Mouse (Mus musculus) stomach, postnatal 0 days (tissue): Measurements from ENCODE around the gene Tnfaip8l2. TPM values are rescaled to one million over a fixed set of nuclear protein-coding genes. Genes with fewer than 3 reads are reported as not detected.
A peak's percentile ranks its signal among the peaks of the same experiment; 100 is the strongest.

Experiments used
- ATAC-seq: fragments of 200-750 bp; cut with Nextera tagmentation; 2 replicates; pipeline ENCODE4 v1.8.0; 2017; ENCODE audit not compliant: low FRiP score, low TSS enrichment
- DNase-seq: peaks from one replicate; pipeline ENCODE4 v3.0.0-alpha.2; 2016; ENCODE audit warnings: low spot score
- H3K27ac ChIP-seq: fragments of 300-500 bp; sonication (generic); replicated peaks from 2 replicates; pipeline ENCODE4 v1.5.1; 2014; ENCODE audit warnings: mild to moderate bottlenecking, control low read depth
- H3K27me3 ChIP-seq: fragments of 300-500 bp; sonication (generic); 2 replicates; pipeline ENCODE4 v1.6.1; 2014; ENCODE audit warnings: low read length; ENCODE audit not compliant: control insufficient read depth, insufficient read depth
- H3K36me3 ChIP-seq: fragments of 300-500 bp; sonication (generic); 2 replicates; pipeline ENCODE4 v1.6.1; 2014; ENCODE audit warnings: low read length, mixed read lengths; ENCODE audit not compliant: control insufficient read depth, insufficient read depth
- H3K4me1 ChIP-seq: fragments of 300-500 bp; sonication (generic); replicated peaks from 2 replicates; pipeline ENCODE4 v1.6.1; 2014; ENCODE audit warnings: antibody characterized with exemption; ENCODE audit not compliant: control insufficient read depth, insufficient read depth
- H3K4me2 ChIP-seq: fragments of 300-500 bp; sonication (generic); replicated peaks from 2 replicates; pipeline ENCODE4 v1.6.1; 2014; ENCODE audit warnings: low read depth, mild to moderate bottlenecking, control low read depth, moderate library complexity
- H3K4me3 ChIP-seq: fragments of 300-500 bp; sonication (generic); 2 replicates; pipeline ENCODE4 v1.5.1; 2014; ENCODE audit warnings: low read depth, low read length, control low read depth
- H3K9ac ChIP-seq: fragments of 300-500 bp; sonication (generic); 2 replicates; pipeline ENCODE4 v1.6.1; 2014; ENCODE audit warnings: mild to moderate bottlenecking, low read length, control low read depth, mixed read lengths
- H3K9me3 ChIP-seq: fragments of 300-500 bp; sonication (generic); 2 replicates; pipeline ENCODE4 v1.6.1; 2016; ENCODE audit warnings: low read length; ENCODE audit not compliant: control insufficient read depth
- CTCF ChIP-seq: IDR thresholded peaks from 2 replicates; pipeline ENCODE4 v1.5.1; 2016; ENCODE audit warnings: antibody characterized with exemption, low read depth, mild to moderate bottlenecking, moderate library complexity
- EP300 ChIP-seq: optimal IDR thresholded peaks from 2 replicates; pipeline ENCODE3; 2016; ENCODE audit warnings: antibody characterized with exemption
- WGBS: fragments of 180-500 bp; shearing (Covaris S2); extraction: QIAGEN DNeasy Blood & Tissue Kit; methylation state at CpG from one replicate; pipeline ENCODE4 v1.1.7; 2014; 5-methylcytosine and 5-hydroxymethylcytosine counted together
- polyA plus RNA-seq: library from polyadenylated mRNA; unstranded; fragments of >200 nt; fragmentation: Nextera tagmentation; extraction: Ambion mirVana; gene quantifications from 2 replicates; pipeline ENCODE4 v1.2.1, GENCODE M21; 2015

The Tnfaip8l2 gene
- polyA plus RNA-seq, 1 experiment from 2014 or later = 5.3 TPM

GRCm38 (mm10) chr3:95178948-95179347, 36.8 kb upstream of the Tnfaip8l2 start:
- no peak overlapping the region for H3K4me3 ChIP-seq
- H3K4me2 ChIP-seq = no peak overlapping the region
- TF ChIP-seq EP300 (no peak), CTCF (no peak)
- H3K27me3 ChIP-seq = no peaks in the 10 kb centered on the region
- 76% methylated on average over 5 of the region's 5 CpGs for WGBS
- H3K27ac ChIP-seq = no peak overlapping the region
- no peaks in the 10 kb centered on the region for H3K4me1 ChIP-seq
- H3K36me3 ChIP-seq = 0 out of 2 replicates have a peak, but pooled peaks cover 2% of the 10 kb centered on the region
- no peak for DNase-seq
- ATAC-seq = no peak
- no peak overlapping the region for H3K9ac ChIP-seq
- no peaks in the 10 kb centered on the region for H3K9me3 ChIP-seq

- Histone ChIP-seq H3K9me3 (no peaks in the 10 kb centered on the region), H3K27ac (peak overlapping the region; percentile 77), H3K4me3 (no peak overlapping the region), H3K36me3 (no peaks in the 10 kb centered on the region; the same call in 1 of the 2 replicates), H3K9ac (no peak overlapping the region), H3K27me3 (no peaks in the 10 kb centered on the region; the same call in 1 of the 2 replicates), H3K4me1 (no peaks in the 10 kb centered on the region), H3K4me2 (no peak overlapping the region)
- ATAC-seq (peak; percentile 60; the same call in 1 of the 2 replicates), DNase-seq (no peak)
- 43% methylated on average over 6 of the region's 6 CpGs for WGBS
- TF ChIP-seq CTCF = no peak
Observed at GRCm38 (mm10) chr3:95177583-95177982, 35.4 kb upstream of the Tnfaip8l2 start.

- peak overlapping the region; percentile 63; the same call in 1 of the 2 replicates for H3K27ac ChIP-seq
- ATAC-seq = no peak
- 59% methylated on average over 3 of the region's 3 CpGs for WGBS
Observed at GRCm38 (mm10) chr3:95176500-95176899, 34.3 kb upstream of the Tnfaip8l2 start.

GRCm38 (mm10) chr3:95174011-95174592, 31.9 kb upstream of the Tnfaip8l2 start:
- ATAC-seq (peak; percentile 37), DNase-seq (peak; percentile 88)
- Histone ChIP-seq H3K9ac (no peak overlapping the region), H3K27me3 (no peaks in the 10 kb centered on the region; the same call in 1 of the 2 replicates), H3K4me2 (peak overlapping the region; percentile 42), H3K4me1 (no peaks in the 10 kb centered on the region), H3K9me3 (no peaks in the 10 kb centered on the region), H3K27ac (no peak overlapping the region), H3K4me3 (no peak overlapping the region), H3K36me3 (peaks cover 3% of the 10 kb centered on the region; the same call in 1 of the 2 replicates)
- TF ChIP-seq EP300 (no peak), CTCF (peak; percentile 94)
- whole genome bisulfite sequencing = 19% methylated on average over 16 of the region's 16 CpGs

More at GRCm38 (mm10) chr3:95176500-95176899, 34.3 kb upstream of the Tnfaip8l2 start:
- Histone ChIP-seq H3K9ac (no peak overlapping the region), H3K9me3 (no peaks in the 10 kb centered on the region), H3K4me2 (no peak overlapping the region), H3K4me3 (no peak overlapping the region), H3K4me1 (no peaks in the 10 kb centered on the region), H3K36me3 (no peaks in the 10 kb centered on the region; the same call in 1 of the 2 replicates), H3K27me3 (no peaks in the 10 kb centered on the region; the same call in 1 of the 2 replicates)
- DNase-seq = no peak
- TF ChIP-seq CTCF = no peak
- TF ChIP-seq EP300 = no peak

GRCm38 (mm10) chr3:95173256-95173949, 31.2 kb upstream of the Tnfaip8l2 start:
- Histone ChIP-seq H3K4me1 (no peaks in the 10 kb centered on the region), H3K9ac (peak overlapping the region; percentile 8; the same call in 1 of the 2 replicates), H3K27ac (no peak overlapping the region), H3K4me2 (peak overlapping the region; percentile 42), H3K4me3 (peak overlapping the region; percentile 15), H3K9me3 (no peaks in the 10 kb centered on the region), H3K36me3 (peaks cover 6% of the 10 kb centered on the region; the same call in 1 of the 2 replicates), H3K27me3 (no peaks in the 10 kb centered on the region; the same call in 1 of the 2 replicates)
- peak; percentile 38 for DNase-seq
- WGBS = 24% methylated on average over 56 of the region's 58 CpGs
- no peak for ATAC-seq
- TF ChIP-seq EP300 = no peak
- TF ChIP-seq CTCF = no peak
